Mouse (Mus musculus) brain, embryonic 14.5 days (tissue): Measurements from ENCODE around the gene Ahdc1.

Source experiments
- CTCF ChIP-seq: fragments of 200-500 bp; IDR thresholded peaks from 2 replicates; pipeline ENCODE4 v1.5.1; 2012; ENCODE audit warnings: inconsistent platforms, mild to moderate bottlenecking, moderate library complexity, borderline replicate concordance; ENCODE audit not compliant: insufficient read depth, insufficient read length; ENCODE audit errors: extremely low read depth
- POLR2A ChIP-seq: fragments of 200-500 bp; IDR thresholded peaks from 2 replicates; pipeline ENCODE4 v1.6.1; 2012; ENCODE audit warnings: mild to moderate bottlenecking, inconsistent platforms, borderline replicate concordance; ENCODE audit not compliant: poor library complexity, insufficient read depth, insufficient read length, severe bottlenecking; ENCODE audit errors: extremely low read depth

DNA sequence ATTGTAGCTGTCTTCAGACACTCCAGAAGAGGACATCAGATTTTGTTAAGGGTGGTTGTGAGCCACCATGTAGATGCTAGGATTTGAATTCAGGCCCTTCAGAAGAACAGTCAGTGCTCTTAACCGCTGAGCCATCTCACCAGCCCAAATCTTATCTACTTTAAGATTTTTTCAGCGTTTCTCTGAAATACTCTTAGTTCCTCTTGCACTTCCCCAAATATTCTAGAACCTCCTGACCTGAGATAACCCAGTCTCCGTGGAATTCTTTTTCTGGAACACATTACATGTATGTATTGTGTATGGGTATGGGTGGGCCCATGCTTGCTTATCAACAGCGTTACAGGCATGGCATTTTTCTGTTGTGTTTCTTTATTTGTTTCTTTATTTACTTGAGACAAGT is 48.4 kb upstream of the Ahdc1 start:
- no peak for TF ChIP-seq CTCF
- no peak for TF ChIP-seq POLR2A
